Mouse (Mus musculus): ENCODE results near the gene Morc2a.

- TF ChIP-seq CTCF (conservative IDR thresholded peaks at IDR 0.05; ENCODE audit: low read length) (no peak), POU5F1 (IDR thresholded peaks at IDR 0.05; ENCODE audit: borderline replicate concordance, low read length) (no peak)
Observed at GRCm38 (mm10) chr11:3696086-3696616, 47.2 kb downstream of the Morc2a start.
